Mouse (Mus musculus) 3134 (cell line): ENCODE measurements around the gene Rnh1.

Source experiments
- DNase-seq: peaks from one replicate; pipeline ENCODE4 v3.0.0-alpha.2; 2011; ENCODE audit warnings: low spot score; ENCODE audit not compliant: insufficient read length; ENCODE audit errors: extremely low read depth

Rnh1 gene

DNA sequence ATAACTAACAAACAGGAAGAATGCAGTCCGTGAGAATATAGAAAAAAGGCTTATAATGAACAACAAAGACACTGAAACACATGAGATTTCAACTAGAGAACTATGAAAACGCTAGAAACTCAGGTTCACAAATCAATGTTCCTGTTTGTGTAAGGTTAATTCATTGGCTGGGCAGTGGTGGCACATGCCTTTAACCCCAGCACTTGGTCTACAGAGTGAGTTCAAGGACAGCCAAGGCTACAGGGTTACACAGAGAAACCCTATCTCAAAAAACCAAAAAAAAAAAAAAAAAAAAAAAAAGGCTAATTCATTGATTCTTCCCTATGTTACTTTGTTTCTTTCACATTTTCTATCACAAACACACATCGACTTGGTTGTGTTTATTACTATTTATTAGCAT is 52.1 kb downstream of the Rnh1 start:
- no peak for DNase-seq

DNA sequence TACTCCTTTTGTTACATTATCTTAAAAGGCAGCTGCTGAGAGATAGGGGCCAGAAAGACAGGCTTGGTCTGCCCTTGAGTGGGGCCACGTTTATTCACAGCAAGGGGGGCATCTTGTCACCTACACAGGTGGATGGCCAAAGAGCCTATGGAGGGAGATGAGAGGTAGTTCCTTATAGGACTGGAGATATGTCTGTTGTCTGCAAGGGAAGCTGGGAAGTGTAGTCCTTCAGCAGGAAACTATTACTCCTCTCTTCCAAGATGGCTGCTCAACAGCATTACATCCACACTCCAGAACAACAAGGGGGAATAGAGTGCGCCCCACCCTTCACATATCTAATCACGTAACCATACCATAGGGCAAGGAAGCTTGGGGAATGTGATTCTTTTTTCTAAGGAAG is 53.2 kb downstream of the Rnh1 start:
- no peak for DNase-seq

DNA sequence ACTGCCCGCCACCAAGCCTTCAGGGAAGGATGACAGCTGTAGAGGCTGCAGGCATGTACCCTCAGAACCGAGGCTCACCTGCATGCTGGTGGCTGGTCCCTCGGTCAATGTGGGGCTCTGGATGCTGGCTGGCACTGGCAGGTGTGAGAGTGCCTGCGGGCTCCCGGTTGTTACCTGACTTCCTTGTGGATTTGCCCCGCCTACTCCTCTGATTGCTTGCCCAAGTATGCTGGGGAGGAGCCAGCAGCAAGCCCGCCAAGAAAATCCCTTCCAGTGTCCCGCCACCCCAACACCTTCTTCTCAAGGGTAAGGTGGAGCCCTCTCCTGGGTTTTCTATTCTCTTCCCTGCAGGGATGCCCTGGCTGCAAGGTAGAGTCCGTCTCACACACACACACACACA is 55.0 kb downstream of the Rnh1 start, which contains the start of gene Ano9:
Ano9 (minus strand) TSS at position 171 of the 400 bp plus-strand sequence.
- no peak for DNase-seq

DNA sequence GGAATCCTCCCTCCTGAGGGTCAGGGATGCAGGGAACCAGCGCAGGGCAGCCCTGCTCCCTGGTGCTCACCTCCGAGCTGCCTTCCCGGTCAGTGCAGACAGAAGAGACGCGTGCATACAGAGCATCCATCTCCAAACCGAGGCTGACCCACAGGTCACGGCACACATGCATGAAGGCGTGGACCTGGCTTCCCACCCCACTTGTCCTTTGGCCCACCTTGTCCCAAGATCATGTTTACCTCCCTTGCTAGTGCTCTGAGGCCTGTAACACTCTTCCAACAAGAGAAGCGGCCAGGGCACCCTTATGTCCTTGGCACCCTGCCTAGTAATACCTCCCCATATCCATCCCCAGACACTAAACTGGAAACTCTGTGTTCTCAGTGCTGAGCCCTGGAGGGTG is 56.8 kb downstream of the Rnh1 start:
- DNase-seq: no peak
